Mouse (Mus musculus) cortical plate, adult 2 months (tissue): ENCODE data around the gene Gsto2.

Experiments used
- CTCF ChIP-seq: fragments of 200-500 bp; IDR thresholded peaks from 2 replicates; pipeline ENCODE4 v1.5.1; 2011; ENCODE audit warnings: mild to moderate bottlenecking, control low read depth, low read length; ENCODE audit not compliant: insufficient read depth; ENCODE audit errors: extremely low read depth
- POLR2A ChIP-seq: fragments of 200-500 bp; IDR thresholded peaks from 2 replicates; pipeline ENCODE4 v1.6.1; 2011; ENCODE audit warnings: mild to moderate bottlenecking, low read length, control low read depth; ENCODE audit not compliant: insufficient read depth; ENCODE audit errors: extremely low read depth

DNA sequence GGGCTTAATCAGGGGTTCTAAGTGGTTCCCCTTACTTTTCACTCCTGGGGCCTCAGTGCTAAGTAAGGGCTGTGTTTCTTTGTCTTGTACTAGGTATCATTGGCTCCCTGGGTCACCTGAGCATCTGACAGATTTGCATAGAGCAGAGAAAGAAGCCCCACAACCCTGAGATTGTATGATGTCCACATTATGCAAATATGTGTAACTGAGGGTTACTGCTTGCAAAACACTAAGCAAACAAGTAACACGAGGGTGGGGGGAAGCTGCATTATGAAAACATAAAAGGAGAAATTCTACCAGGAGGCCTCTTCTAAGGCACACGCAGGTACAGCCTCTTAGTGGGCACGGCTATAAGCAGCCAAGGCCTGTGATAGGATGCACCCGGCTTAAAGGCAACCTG, 49.9 kb downstream of the Gsto2 start:
- TF ChIP-seq CTCF (no peak), POLR2A (no peak)
